Mouse (Mus musculus): Measurements from ENCODE around the gene Hist1h2bk. TPM values are rescaled to one million over a fixed set of nuclear protein-coding genes. Genes with fewer than 3 reads are reported as not detected.

Hist1h2bk gene
- total and polyA plus RNA-seq, 2 experiments from 2014 or later = 0.40 to 262 TPM

DNA sequence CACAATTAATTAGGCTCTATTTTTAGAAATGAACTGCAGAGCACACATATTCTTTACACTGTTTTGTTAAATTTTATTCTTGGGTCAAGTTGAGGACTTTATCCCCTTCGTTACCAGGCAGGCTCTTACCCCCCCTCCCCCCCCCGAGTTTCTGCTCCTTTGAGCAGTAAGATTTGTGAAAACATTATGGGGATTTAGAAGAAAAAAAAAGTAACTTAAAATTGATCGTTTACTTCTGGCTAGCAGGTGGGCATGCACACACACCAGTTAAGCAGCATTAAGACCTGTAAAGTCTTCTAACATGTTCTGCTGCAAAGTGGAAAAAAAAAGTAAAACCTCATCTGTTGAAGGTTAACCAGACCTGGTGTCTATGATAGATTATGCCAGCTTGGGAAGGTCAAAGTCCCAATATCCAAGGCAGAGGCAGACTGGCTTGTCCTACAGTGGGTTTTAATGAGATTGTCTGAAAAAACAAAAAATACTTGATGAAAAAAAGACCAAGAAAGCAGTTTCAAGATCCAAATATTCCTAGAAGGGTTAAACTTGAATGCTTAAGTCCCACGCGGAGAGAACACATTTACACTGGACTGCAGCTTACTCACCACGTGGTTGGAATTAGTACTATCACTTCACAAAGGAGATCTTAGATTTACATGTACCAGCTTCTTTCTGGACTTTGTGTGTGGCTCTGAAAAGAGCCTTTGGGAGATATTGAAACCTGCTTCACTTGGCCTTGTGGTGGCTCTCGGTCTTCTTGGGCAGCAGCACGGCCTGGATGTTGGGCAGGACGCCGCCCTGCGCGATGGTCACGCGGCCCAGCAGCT lies 1.0 kb upstream of the Hist1h2bk start:
- 0% methylated on average over 12 of the region's 14 CpGs for WGBS
- no peak overlapping the region for H3K27ac ChIP-seq (ENCODE audit: low read depth, low read length)
- peak overlapping the region; percentile 26 for H3K4me3 ChIP-seq (ENCODE audit: low read depth, low read length)
- H3K4me2 ChIP-seq (ENCODE audit: low read depth) = peak overlapping the region; percentile 56
- no peaks in the 10 kb centered on the region for H3K36me3 ChIP-seq (ENCODE audit: insufficient read depth)
- H3K4me1 ChIP-seq (ENCODE audit: insufficient read depth) = peaks cover 6% of the 10 kb centered on the region
- TF ChIP-seq CTCF (IDR thresholded peaks at IDR 0.05; ENCODE audit: low read depth) = no peak
- peak; percentile 22 for DNase-seq
- no peak overlapping the region for H3K9ac ChIP-seq
- H3K27me3 ChIP-seq (ENCODE audit: insufficient read depth, low read length) = no peaks in the 10 kb centered on the region
- no peak for ATAC-seq
- no peaks in the 10 kb centered on the region for H3K9me3 ChIP-seq (ENCODE audit: low read length)

DNA sequence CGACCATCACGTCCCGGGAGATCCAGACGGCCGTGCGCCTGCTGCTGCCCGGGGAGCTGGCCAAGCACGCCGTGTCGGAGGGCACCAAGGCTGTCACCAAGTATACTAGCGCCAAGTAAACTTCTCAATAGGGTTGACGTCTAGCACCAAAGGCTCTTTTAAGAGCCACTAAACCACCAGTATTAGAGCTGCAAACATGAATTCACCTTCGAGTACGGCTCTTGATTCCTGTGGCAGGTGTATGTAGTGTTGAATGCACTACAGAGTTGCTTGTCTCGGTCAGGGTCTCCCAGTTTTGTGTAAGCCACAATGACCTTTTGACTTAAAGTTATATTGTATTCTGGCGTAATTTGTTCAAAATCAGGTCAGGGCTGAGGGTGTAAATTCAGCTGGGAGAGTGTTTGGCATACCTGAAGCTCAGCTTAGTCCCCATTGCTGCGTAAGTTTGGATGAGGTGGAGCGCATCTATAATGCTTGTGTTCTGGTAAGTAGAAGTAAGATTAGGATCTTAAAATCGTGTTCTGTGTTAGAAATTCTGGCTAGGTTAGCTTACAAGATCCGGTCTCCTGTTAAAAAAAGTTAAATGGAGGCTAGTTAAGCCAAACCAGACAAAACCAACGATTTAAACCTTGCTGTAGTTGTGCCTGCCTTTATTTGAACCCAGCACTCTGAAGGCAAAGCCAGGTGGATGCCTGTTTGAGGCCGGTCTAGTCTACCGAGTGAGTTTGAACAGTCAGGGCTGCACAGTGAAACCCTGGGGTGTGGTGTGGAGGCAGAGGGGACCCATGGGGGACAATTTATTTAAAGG lies 683 bp downstream of the Hist1h2bk start:
- ATAC-seq (no peak; the same call in 1 of the 2 replicates), DNase-seq (peak; percentile 32)
- peak overlapping the region; percentile 28 for H3K9ac ChIP-seq
- TF ChIP-seq CTCF (IDR thresholded peaks at IDR 0.05; ENCODE audit: low read depth) = no peak
- no peaks in the 10 kb centered on the region for H3K36me3 ChIP-seq (ENCODE audit: insufficient read depth)
- H3K4me1 ChIP-seq (ENCODE audit: insufficient read depth) = peaks cover 17% of the 10 kb centered on the region
- 2% methylated on average over 19 of the region's 23 CpGs for WGBS
- no peaks in the 10 kb centered on the region for H3K9me3 ChIP-seq (ENCODE audit: low read length)
- H3K4me2 ChIP-seq (ENCODE audit: low read depth) = peak overlapping the region; percentile 56
- H3K27me3 ChIP-seq (ENCODE audit: insufficient read depth, low read length) = no peaks in the 10 kb centered on the region
- H3K27ac ChIP-seq (ENCODE audit: low read depth, low read length) = no peak overlapping the region
- peak overlapping the region; percentile 40 for H3K4me3 ChIP-seq (ENCODE audit: low read depth, low read length)

DNA sequence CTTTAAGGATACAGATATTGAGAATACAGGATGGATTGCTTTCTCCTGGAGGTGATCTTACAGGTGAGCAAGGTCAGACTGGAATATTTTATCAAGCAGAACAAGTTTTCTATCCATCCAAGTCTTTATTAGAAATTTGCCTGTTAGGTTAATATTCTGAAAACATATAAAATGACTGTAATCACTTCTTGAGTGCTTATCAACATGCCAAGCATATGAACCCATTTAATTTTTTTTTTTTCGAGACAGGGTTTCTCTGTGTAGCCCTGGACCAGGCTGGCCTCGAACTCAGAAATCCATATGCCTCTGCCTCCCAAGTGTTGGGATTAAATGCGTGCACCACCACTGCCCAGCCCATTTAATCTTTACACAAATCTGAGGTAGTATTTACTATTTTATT lies 1.3 kb downstream of the Hist1h2bk start:
- WGBS = 63% methylated on average over 3 of the region's 3 CpGs
- Histone ChIP-seq H3K4me3 (ENCODE audit: low read depth, low read length) (no peak overlapping the region), H3K36me3 (ENCODE audit: insufficient read depth) (no peaks in the 10 kb centered on the region), H3K9me3 (ENCODE audit: low read length) (no peaks in the 10 kb centered on the region), H3K4me1 (ENCODE audit: insufficient read depth) (peaks cover 17% of the 10 kb centered on the region), H3K27me3 (ENCODE audit: insufficient read depth, low read length) (no peaks in the 10 kb centered on the region), H3K27ac (ENCODE audit: low read depth, low read length) (no peak overlapping the region), H3K4me2 (ENCODE audit: low read depth) (no peak overlapping the region), H3K9ac (no peak overlapping the region)
- DNase-seq = no peak
- no peak for TF ChIP-seq CTCF (IDR thresholded peaks at IDR 0.05; ENCODE audit: low read depth)
- ATAC-seq = no peak

DNA sequence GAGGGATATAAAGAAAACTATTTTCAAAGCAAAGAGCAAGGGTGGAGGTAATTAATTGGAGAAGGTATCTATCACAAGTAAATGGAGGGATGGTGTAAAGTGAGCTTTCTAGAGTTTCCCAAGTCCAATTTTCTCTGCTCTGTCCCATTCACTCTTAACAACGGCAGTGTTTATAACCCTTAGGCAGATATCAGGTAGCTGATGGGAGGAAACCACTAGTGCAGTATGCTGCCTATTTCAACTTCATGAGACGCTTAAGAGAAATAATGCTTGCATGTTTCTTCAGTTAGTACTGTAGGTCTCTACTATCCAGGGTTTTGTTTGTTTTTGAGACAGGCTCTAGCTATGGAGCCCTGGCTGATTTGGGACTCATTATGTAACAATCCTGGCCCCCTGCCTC lies 1.7 kb downstream of the Hist1h2bk start:
- Histone ChIP-seq H3K27me3 (ENCODE audit: insufficient read depth, low read length) (no peaks in the 10 kb centered on the region), H3K9me3 (ENCODE audit: low read length) (no peaks in the 10 kb centered on the region), H3K4me3 (ENCODE audit: low read depth, low read length) (no peak overlapping the region), H3K36me3 (ENCODE audit: insufficient read depth) (no peaks in the 10 kb centered on the region), H3K27ac (ENCODE audit: low read depth, low read length) (no peak overlapping the region), H3K4me1 (ENCODE audit: insufficient read depth) (peaks cover 17% of the 10 kb centered on the region), H3K9ac (no peak overlapping the region), H3K4me2 (ENCODE audit: low read depth) (no peak overlapping the region)
- TF ChIP-seq CTCF (IDR thresholded peaks at IDR 0.05; ENCODE audit: low read depth) = no peak
- DNase-seq = no peak
- 83% methylated on average over 2 of the region's 2 CpGs for WGBS
- ATAC-seq = no peak

GRCm38 (mm10) chr13:22039364-22039763 lies 3.7 kb downstream of the Hist1h2bk start:
- WGBS = 66% methylated on average over 5 of the region's 5 CpGs

GRCm38 (mm10) chr13:22039951-22040463 lies 4.3 kb downstream of the Hist1h2bk start:
- H3K4me3 ChIP-seq (ENCODE audit: low read depth, low read length) = no peak overlapping the region
- no peaks in the 10 kb centered on the region for H3K9me3 ChIP-seq (ENCODE audit: low read length)
- no peak overlapping the region for H3K27ac ChIP-seq (ENCODE audit: low read depth, low read length)
- DNase-seq = no peak
- TF ChIP-seq CTCF (IDR thresholded peaks at IDR 0.05; ENCODE audit: low read depth) = no peak
- no peak for ATAC-seq
- peaks cover 17% of the 10 kb centered on the region for H3K4me1 ChIP-seq (ENCODE audit: insufficient read depth)
- H3K9ac ChIP-seq = no peak overlapping the region
- H3K4me2 ChIP-seq (ENCODE audit: low read depth) = peak overlapping the region; percentile 71
- H3K27me3 ChIP-seq (ENCODE audit: insufficient read depth, low read length) = no peaks in the 10 kb centered on the region
- no peaks in the 10 kb centered on the region for H3K36me3 ChIP-seq (ENCODE audit: insufficient read depth)
- WGBS = 7% methylated on average over 2 of the region's 2 CpGs

More at GRCm38 (mm10) chr13:22039364-22039763, 3.7 kb downstream of the Hist1h2bk start:
- no peak for TF ChIP-seq CTCF (IDR thresholded peaks at IDR 0.05; ENCODE audit: low read depth)
- ATAC-seq = no peak
- Histone ChIP-seq H3K4me1 (ENCODE audit: insufficient read depth) (peaks cover 17% of the 10 kb centered on the region), H3K27me3 (ENCODE audit: insufficient read depth, low read length) (no peaks in the 10 kb centered on the region), H3K4me2 (ENCODE audit: low read depth) (no peak overlapping the region), H3K9me3 (ENCODE audit: low read length) (no peaks in the 10 kb centered on the region), H3K4me3 (ENCODE audit: low read depth, low read length) (no peak overlapping the region), H3K36me3 (ENCODE audit: insufficient read depth) (no peaks in the 10 kb centered on the region), H3K9ac (no peak overlapping the region), H3K27ac (ENCODE audit: low read depth, low read length) (no peak overlapping the region)
- DNase-seq = no peak
